Mouse (Mus musculus): ENCODE data around the gene BC003965.
A peak's percentile ranks its signal among the peaks of the same experiment; 100 is the strongest.
"Not testable (repeated sequence)": the region's sequence is repeated elsewhere in the genome, so short reads cannot be mapped to it uniquely, and the experiment has no call there.

The BC003965 gene

DNA sequence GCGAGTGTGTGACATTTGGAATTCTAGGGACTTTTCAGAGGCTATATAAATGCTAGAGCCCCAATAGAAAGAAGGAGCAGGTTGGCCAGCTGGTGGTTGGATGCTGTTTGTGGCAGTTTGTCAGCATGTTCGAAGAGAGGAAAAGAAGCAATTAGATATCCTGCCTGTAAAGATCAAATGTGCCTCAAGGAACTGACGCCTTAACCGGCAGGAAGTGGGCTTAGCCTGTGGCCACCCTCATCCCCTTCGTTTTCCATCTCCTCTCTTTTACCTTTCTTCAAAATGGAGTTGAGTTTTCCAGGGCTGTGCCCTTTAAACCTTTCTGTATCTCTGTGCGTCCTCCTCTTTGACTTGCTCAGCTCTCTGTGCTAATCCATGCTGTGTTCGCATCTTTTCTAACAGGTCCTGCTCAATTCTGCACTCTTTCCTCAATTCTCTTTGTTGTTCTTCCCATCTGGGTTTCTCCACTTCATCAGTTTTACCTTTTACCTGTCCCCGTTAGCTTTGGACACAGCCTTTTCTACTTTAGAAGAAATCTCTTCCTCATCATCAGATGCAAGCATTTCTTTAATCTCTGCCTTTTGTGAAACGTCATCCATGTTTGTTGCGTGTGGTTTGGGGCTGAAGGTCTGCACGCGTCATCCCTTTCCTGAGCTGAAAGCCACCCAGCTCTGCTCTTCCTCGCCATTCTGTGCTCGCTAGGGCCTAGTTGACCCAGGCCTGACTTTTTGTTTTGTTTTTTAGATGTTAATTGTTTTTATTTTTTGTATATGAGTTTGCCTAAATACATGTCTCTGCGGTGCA, 35.3 kb downstream of the BC003965 start:
- DNase-seq, result no peak

DNA sequence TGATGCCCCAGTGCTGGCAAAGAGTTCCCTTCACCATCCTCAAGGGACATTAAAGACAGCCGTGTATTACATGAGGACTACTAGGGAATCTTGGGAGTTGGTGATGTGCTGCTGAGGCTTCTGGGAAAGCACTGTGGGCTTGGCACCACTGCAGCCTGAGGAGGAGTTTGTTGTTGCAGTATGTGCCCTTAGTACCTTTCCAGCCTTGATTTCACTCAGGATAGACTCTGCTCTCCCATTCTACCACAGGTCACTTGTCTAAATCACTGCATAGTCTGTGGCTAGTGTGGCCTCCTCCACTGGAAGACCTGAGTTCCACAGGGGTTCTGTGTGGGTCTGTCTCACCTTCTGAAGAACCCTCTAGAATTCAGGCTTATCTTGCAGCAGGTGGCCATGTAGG, 36.4 kb downstream of the BC003965 start:
- DNase-seq, result no peak

DNA sequence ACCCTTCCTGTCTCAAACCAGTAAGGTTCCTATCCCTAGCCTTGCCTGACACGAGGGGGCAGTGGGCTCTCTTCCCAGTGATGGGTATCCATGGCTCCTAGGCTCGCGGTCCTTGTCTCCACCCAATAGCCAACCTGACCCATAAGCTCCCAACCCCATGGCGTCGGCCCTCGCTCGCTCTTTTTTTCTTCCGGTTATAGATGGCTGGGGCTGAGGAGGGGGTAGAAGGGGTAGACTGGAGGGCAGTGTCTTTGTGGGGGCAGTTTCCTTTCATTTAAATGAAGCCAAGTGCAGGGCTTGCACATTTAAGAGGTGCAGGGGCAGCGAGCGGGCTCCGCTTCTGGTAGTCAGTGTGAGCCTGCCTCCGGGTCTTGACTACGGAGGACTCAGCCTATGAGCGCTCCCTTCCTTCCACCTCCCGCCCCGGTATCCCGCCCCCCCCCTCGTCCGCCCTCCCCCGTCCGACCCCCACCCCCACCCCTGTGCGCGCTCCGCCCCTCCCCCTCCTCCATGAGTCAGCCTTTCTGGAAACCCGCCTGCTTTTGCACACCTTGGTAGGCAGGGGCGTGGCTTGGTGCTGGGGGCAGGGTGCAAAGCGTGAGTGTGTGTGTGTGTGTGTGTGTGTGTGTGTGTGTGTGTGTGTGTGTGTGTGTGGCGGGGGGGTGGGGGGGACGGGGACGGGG, 37.6 kb downstream of the BC003965 start:
- peak; percentile 67 to 77 for DNase-seq

GRCm38 (mm10) chr17:25222504-25222940, 38.2 kb downstream of the BC003965 start:
- DNase-seq, result not testable (repeated sequence)

- DNase-seq, result no peak
Observed at GRCm38 (mm10) chr17:25222951-25223601, 38.7 kb downstream of the BC003965 start.

GRCm38 (mm10) chr17:25224586-25225222, 40.4 kb downstream of the BC003965 start:
- no peak for DNase-seq

DNA sequence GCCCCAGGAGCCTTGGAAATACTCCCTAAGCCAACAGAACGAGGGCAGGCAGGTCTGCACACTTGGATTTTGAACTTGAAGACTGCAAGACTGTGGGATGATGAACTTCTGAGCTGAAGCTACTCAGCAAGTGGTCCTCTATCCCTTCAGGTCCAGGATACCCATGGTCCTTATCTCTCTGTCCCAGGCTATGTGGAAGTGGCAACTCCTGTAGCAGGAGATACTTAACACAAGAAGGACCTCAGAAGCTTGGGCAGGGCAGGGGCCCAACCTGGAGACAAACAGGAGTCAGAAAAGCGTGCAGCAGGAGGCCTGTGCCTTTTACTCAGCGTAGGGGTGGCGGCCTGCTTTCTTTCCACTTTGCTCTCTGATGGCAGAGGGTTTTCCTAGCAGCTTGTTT, 41.3 kb downstream of the BC003965 start:
- DNase-seq, result no peak

GRCm38 (mm10) chr17:25227991-25228390, 43.6 kb downstream of the BC003965 start:
- DNase-seq, result no peak

- peak in 1 of 2 experiments; percentile 24 for DNase-seq
Observed at GRCm38 (mm10) chr17:25230014-25230655, 45.8 kb downstream of the BC003965 start.

- DNase-seq, result peak; percentile 28 to 42
Observed at GRCm38 (mm10) chr17:25230700-25231099, 46.3 kb downstream of the BC003965 start.

GRCm38 (mm10) chr17:25231621-25232020, 47.3 kb downstream of the BC003965 start:
- not testable (repeated sequence) for DNase-seq

DNA sequence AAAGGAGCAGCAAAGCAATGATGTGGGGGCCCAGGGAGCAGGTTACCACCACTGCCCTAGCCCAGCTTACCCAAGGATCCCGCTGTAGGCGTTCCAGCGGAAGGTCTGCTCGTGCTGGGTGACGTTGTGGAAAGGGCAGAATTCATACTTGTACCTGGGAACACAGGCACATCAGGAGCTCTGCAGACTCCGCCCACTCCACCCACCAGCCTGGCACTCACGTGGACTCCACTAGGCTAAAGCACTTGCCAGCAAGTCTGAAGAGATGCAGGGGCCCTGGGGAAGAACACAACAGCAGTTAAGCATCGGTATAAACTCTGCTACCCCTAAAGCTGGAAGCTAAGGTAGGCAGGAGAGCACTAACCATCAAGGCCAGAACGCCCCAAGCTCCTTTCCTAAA, 51.3 kb downstream of the BC003965 start:
- no peak for DNase-seq

Data from lung, adult 18-20 months (tissue).